Mouse (Mus musculus) WW6 (cell line): Measurements from ENCODE around the gene Gldn.

ENCODE experiments used
- DNase-seq: peaks from one replicate; pipeline ENCODE4 v3.0.0-alpha.2; 2013; ENCODE audit warnings: low read depth, low spot score

The Gldn gene

GRCm38 (mm10) chr9:54286331-54286987, at the start of gene Gldn:
Gldn (plus strand) TSS chr9:54286486.
- peak; percentile 38 for DNase-seq

- DNase-seq = no peak
Measured at GRCm38 (mm10) chr9:54244869-54245665, 41.2 kb upstream of the Gldn start.

GRCm38 (mm10) chr9:54264754-54265153, 21.5 kb upstream of the Gldn start:
- no peak for DNase-seq

GRCm38 (mm10) chr9:54268010-54268409, 18.3 kb upstream of the Gldn start, which contains the start of gene Cyp19a1:
Cyp19a1 (minus strand) TSS chr9:54268110.
- no peak for DNase-seq

- DNase-seq = no peak
Measured at GRCm38 (mm10) chr9:54269987-54270386, 16.3 kb upstream of the Gldn start.

GRCm38 (mm10) chr9:54270889-54271288, 15.4 kb upstream of the Gldn start:
- peak; percentile 7 for DNase-seq

GRCm38 (mm10) chr9:54275283-54275682, 11.0 kb upstream of the Gldn start:
- no peak for DNase-seq

GRCm38 (mm10) chr9:54279046-54279589, 7.2 kb upstream of the Gldn start:
- no peak for DNase-seq

GRCm38 (mm10) chr9:54287804-54288203, 1.5 kb downstream of the Gldn start:
- DNase-seq = no peak

GRCm38 (mm10) chr9:54299389-54299788, 13.1 kb downstream of the Gldn start:
- DNase-seq = no peak

- DNase-seq = no peak
Measured at GRCm38 (mm10) chr9:54299792-54300191, 13.5 kb downstream of the Gldn start.

GRCm38 (mm10) chr9:54301255-54301654, 15.0 kb downstream of the Gldn start:
- no peak for DNase-seq

GRCm38 (mm10) chr9:54308209-54308608, 21.9 kb downstream of the Gldn start:
- no peak for DNase-seq

- DNase-seq = no peak
Measured at GRCm38 (mm10) chr9:54308751-54309358, 22.6 kb downstream of the Gldn start.

- DNase-seq = no peak
Measured at GRCm38 (mm10) chr9:54316363-54316762, 30.1 kb downstream of the Gldn start.

GRCm38 (mm10) chr9:54323456-54323855, 37.2 kb downstream of the Gldn start:
- no peak for DNase-seq

GRCm38 (mm10) chr9:54329201-54329600, 42.9 kb downstream of the Gldn start:
- DNase-seq = no peak

GRCm38 (mm10) chr9:54335582-54335981, 49.3 kb downstream of the Gldn start:
- no peak for DNase-seq

GRCm38 (mm10) chr9:54336532-54337144, 50.4 kb downstream of the Gldn start:
- DNase-seq = peak; percentile 18

GRCm38 (mm10) chr9:54342026-54342425, 55.7 kb downstream of the Gldn start:
- DNase-seq = no peak

GRCm38 (mm10) chr9:54356756-54357155, 70.5 kb downstream of the Gldn start:
- DNase-seq = no peak
